Mouse (Mus musculus): ENCODE results near the gene Apba2. TPM values are rescaled to one million over a fixed set of nuclear protein-coding genes. Genes with fewer than 3 reads are reported as not detected.

Gene Apba2
- total RNA-seq (2023): not detected

GRCm38 (mm10) chr7:64501536-64502270 lies at the start of gene Apba2:
TSS of gene Apba2 (plus strand) at chr7:64501706.

Other genes with a start within 250 kb of the Apba2 start
- 10 to 100 TPM in 1 of 2 experiments, 1 to 10 TPM in 1; 9.0 to 10.6 TPM for gene Mtmr10, start 214.1 kb upstream of the Apba2 start, total RNA-seq (2023)
- gene Fan1, start 127.6 kb upstream of the Apba2 start, total RNA-seq (2023): 10 to 100 TPM in 1 of 2 experiments, 1 to 10 TPM in 1; 9.4 to 12.4 TPM
- gene Mphosph10, start 109.4 kb upstream of the Apba2 start, total RNA-seq (2023): 10 to 100 TPM; 50.2 to 59.7 TPM
- 10 to 100 TPM in 1 of 2 experiments, 1 to 10 TPM in 1; 9.8 to 14.7 TPM for gene Mcee, start 109.1 kb upstream of the Apba2 start, total RNA-seq (2023)